Mouse (Mus musculus) right cerebral cortex, postnatal 4 days (tissue): ENCODE results near the gene Noxo1.
"Not testable (repeated sequence)": the region's sequence is repeated elsewhere in the genome, so short reads cannot be mapped to it uniquely, and the experiment has no call there.

Experiments used
- DNase-seq: peaks from one replicate; pipeline ENCODE4 v3.0.0-alpha.2; 2022

The Noxo1 gene

GRCm38 (mm10) chr17:24677500-24678080, 18.4 kb upstream of the Noxo1 start:
- DNase-seq, result no peak

- no peak for DNase-seq
Observed at GRCm38 (mm10) chr17:24686514-24686913, 9.5 kb upstream of the Noxo1 start.

GRCm38 (mm10) chr17:24687146-24687595, 8.9 kb upstream of the Noxo1 start:
- no peak for DNase-seq

GRCm38 (mm10) chr17:24687599-24687998, 8.4 kb upstream of the Noxo1 start:
- DNase-seq, result no peak

GRCm38 (mm10) chr17:24689251-24690081, 6.6 kb upstream of the Noxo1 start, which contains the start of gene Syngr3:
Gene Syngr3 (minus strand): TSS chr17:24689955.
- peak; percentile 68 for DNase-seq

GRCm38 (mm10) chr17:24692385-24692784, 3.6 kb upstream of the Noxo1 start:
- DNase-seq, result no peak

GRCm38 (mm10) chr17:24695326-24696010, 566 bp upstream of the Noxo1 start:
- DNase-seq, result no peak

- no peak for DNase-seq
Observed at GRCm38 (mm10) chr17:24697985-24698384, 2.0 kb downstream of the Noxo1 start.

GRCm38 (mm10) chr17:24698715-24699114, 2.7 kb downstream of the Noxo1 start:
- no peak for DNase-seq

- DNase-seq, result no peak
Observed at GRCm38 (mm10) chr17:24699473-24699872, 3.4 kb downstream of the Noxo1 start.

GRCm38 (mm10) chr17:24701251-24701650, 5.2 kb downstream of the Noxo1 start:
- DNase-seq, result no peak

GRCm38 (mm10) chr17:24705821-24706220, 9.8 kb downstream of the Noxo1 start:
- DNase-seq, result no peak

GRCm38 (mm10) chr17:24706982-24707800, 11.2 kb downstream of the Noxo1 start, which contains the start of gene Tbl3:
Gene Tbl3 (minus strand): TSS chr17:24707660.
- DNase-seq, result peak; percentile 94

- DNase-seq, result no peak
Observed at GRCm38 (mm10) chr17:24707801-24708425, 11.9 kb downstream of the Noxo1 start.

- no peak for DNase-seq
Observed at GRCm38 (mm10) chr17:24708646-24709045, 12.6 kb downstream of the Noxo1 start.

GRCm38 (mm10) chr17:24715556-24715955, 19.5 kb downstream of the Noxo1 start:
- DNase-seq, result no peak

- DNase-seq, result no peak
Observed at GRCm38 (mm10) chr17:24716166-24716682, 20.2 kb downstream of the Noxo1 start.

GRCm38 (mm10) chr17:24717943-24718342, 21.9 kb downstream of the Noxo1 start, which contains the start of the genes Rnf151 and Rps2:
Gene Rnf151 (minus strand): TSS chr17:24718063.
Gene Rps2 (plus strand): TSS chr17:24718116.
- DNase-seq, result no peak

- DNase-seq, result not testable (repeated sequence)
Observed at GRCm38 (mm10) chr17:24718938-24719337, 22.9 kb downstream of the Noxo1 start.

- DNase-seq, result peak; percentile 97
Observed at GRCm38 (mm10) chr17:24719494-24720222, 23.6 kb downstream of the Noxo1 start.

GRCm38 (mm10) chr17:24720616-24721015, 24.6 kb downstream of the Noxo1 start:
- not testable (repeated sequence) for DNase-seq
